Mouse (Mus musculus) neural tube, embryonic 10.5 days (tissue): Measurements from ENCODE around the gene Maml1.

Experiments used
- DNase-seq: peaks from one replicate; pipeline ENCODE4 v3.0.0-alpha.2; 2017; ENCODE audit warnings: low spot score; ENCODE audit errors: extremely low spot score

Gene Maml1

DNA sequence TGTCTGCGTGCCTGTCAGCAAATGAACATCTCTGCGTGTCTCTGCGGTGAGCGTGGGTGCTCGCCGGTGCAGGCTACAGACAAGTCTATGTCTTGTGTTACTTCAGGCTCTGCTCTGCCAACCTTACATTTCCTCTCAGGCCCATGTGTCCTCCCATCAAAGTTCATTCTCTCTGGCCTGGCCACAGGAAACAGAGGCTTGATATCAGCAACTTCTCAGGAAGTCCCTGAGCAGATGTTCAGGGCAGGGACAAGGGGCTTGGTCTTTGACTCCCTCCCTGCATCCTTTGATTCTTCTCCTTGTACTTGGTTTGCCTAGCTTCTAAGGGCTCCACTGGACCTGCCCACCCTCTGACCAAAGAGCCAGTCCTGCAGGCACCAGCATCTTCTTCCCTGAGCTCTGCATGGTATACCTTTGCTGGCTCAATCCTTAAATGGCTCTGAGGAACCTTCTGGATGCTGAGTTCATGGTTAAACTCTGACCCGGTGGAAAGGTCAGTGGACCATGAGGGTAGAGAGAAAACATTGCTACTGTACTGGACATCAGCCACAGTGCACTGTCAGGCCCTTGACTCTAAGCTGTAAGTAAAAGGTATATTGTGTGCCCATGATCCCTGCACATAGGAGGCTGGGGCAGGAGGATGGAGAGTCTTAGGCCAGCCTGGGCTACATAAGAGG, 51.7 kb downstream of the Maml1 start:
- DNase-seq: no peak

DNA sequence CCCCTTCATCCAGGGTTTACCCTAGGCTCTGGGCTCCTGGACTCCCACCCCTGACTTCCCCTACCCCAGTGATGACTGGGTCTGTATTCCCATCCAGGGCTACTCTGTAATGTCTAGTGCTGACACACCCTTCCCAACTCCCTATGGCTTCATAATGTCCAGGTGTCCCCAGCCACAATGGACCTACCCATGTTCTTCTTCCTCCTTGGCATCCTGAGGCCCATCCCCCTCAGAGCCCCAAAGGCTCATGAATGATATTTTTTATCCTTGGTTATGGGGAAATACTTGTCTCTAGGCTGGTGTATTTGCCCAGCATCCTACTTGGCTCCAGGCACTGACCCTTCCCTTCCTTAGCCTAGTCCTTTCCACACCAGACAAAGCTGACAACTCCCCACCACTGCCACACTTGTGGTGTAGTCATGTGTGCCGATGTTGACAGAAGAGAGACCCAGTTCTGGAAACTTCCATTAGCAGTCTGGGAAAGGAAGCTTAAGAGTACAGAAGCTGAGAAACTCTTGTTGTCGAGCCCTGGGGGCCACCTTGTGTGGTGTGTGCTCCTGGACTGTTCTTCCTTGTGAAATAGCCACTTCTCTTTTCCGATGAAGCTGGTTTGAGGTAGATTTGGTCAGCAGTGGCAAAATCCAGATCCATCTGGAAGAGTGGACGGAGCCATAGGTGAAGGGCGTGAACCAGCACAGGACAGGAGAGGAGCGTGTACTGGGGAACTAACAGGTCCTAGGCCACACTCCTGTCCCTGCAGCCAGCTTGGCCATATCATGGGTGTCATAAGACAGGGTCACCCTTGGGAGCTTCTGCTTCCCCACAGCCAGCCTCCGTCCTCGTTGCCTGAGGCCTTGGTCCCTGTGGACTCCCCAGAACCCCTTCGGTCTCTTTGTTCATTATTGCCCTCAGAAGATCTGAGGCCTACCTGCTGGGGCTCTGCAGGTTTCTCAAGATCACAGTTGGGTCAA, 53.0 kb downstream of the Maml1 start:
- no peak for DNase-seq

DNA sequence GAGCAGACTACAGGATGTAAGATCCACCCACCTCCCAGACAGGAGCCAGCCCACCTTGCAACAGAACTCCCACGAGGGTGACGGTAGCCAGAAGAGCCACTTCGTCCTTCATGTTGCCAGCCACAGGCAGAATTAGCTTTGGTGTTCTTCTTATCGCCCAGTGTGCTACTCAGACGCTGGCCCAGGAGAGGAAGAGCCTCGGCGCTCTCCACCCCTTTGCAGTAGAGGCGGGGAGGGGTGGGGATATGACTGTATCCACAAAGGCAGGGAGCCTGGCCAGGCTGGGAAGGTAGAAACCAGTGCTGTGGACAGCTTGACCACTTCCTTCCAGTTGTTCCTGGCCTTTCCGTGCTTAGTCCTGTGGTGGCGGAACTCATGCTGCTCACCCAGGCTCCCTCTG, 53.8 kb downstream of the Maml1 start, which contains the start of gene Ltc4s:
Gene Ltc4s (minus strand): TSS at position 293 of the 400 bp plus-strand sequence.
- no peak for DNase-seq

DNA sequence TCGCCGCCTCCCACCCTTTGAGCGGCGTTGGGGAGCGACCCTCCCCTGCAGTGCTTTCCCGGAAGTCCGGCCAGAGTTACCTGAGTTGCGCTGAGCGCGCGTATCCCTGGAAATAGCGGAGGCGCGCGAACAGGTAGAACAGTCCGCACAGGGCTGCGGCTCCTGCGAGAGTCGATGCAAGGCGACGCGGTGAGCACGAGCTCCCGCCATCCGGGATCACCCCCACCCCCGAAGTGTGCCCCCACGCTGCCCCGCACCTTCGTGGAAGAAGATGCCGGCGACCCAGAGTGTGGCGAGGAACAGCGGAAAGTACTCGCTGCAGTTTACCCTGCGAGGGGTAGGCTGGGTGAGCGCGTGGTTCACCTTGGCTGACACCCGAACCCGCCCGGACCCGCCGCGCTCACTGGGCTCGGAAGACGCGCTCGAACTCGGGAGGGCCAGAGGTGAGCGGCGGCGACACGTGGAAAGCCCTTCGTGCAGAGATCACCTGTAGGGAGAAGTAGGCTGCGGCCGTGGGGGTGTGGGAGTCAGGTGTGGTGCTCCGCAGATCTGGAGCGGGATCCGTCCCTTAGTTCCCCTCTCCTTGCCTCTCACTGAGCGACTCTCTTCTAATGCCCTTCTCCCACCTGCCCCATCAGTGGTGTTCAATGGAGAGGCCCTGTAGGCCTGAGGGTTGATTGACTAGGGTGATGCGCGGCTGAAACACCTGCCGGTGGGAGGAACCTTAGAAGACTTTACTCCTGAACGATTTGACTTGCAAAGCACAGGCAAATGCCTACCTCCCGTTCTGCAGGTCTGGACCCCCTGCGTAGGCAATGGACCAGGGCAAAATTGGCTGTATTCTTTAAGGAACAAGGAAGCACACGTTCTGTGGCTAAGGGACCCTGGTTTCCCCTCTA, 54.9 kb downstream of the Maml1 start:
- no peak for DNase-seq

DNA sequence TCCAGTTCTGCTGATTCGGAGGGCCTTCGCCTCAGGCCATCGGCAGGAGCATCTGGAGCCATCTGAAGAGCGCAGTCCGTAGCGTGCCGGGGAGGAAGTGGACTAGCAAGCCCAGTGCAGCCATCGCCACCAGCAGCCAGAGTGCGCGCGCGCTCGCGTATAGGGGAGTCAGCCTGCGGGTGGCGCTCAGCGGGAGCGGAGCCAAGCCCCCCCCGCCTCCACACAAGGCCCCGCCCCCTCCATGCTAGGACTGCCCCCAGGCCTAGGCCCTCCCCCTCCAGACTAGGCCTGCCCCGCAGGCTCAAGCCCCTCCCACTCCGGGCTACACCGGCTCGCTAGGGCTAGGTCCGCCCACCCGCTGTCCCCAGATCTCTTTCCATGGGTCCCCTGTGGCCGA, 55.6 kb downstream of the Maml1 start:
- DNase-seq: peak; percentile 82

DNA sequence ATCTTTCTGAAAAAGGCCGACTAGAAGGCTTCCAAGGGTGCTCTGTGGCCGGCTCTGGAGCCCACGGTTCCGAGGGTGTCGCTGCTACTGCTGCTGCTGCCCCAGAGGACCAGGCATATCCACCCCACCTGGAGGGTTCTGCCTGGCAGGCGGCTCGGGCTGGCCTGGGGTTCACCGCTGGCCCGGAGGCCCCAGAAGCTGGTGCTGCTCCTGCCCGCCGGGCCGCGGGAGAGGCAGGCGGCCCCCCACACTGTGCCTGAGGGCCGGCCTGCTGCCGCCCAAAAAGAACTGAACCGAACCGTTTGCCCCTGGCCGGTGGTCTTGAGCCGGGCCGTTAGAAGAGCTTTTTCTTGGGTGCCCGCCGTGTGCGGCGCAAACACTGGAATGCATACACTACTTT, 57.5 kb downstream of the Maml1 start:
- no peak for DNase-seq

DNA sequence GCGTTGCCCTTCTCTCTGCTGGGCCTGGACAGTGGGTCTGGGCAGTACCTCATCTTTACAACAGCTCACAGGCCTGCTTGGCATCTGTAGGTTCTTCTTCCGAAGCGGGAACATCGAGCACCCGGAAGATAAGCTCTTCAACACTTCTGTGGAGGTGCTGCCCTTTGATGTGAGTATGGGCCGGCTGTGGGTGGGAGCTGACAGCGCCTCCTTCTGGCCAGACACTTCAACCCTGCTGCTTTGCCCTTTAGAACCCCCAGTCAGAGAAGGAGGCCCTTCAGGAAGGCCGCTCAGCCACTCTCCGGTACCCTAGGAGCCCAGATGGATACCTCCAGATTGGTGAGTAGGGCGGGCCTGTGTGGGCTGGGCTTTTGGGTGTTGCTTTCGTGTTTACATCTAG, 58.1 kb downstream of the Maml1 start:
- DNase-seq: no peak

DNA sequence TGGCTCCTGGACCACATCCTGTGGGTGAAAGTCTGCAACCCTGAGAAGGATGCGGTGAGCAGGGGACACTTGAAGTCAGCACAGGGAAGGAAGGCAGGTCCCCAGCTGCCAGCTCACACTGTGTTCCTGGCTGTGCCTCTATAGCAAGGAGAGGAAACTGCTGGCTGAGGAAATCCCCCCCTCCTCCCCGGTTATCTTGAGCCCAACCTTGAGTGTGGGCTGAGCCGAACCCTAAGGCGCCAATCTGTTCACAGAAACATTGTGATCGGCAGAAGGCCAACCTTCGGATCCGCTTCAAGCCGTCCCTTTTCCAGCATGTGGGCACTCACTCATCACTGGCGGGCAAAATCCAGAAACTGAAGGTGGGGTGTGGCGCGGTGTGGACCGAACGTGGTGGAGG, 59.1 kb downstream of the Maml1 start:
- DNase-seq: no peak

DNA sequence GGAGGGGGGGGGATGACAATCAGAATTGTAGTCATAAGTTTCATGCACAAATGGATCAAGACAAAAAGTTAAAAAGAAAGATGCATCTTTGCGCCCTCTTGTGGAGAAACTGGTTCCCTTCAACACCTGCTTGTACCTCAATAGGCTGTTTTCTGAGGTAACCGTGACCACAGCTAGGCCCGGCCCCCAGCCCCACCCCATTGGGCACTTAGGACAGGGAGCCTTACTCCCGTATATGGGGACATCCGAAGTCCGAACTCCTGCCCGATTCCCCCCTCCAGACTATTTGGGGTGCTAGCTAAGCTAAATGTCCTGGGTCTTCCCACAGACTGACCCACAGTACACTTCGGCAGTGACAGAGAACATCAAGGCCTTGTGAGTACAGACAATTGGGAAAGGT, 60.7 kb downstream of the Maml1 start:
- DNase-seq: peak; percentile 56

DNA sequence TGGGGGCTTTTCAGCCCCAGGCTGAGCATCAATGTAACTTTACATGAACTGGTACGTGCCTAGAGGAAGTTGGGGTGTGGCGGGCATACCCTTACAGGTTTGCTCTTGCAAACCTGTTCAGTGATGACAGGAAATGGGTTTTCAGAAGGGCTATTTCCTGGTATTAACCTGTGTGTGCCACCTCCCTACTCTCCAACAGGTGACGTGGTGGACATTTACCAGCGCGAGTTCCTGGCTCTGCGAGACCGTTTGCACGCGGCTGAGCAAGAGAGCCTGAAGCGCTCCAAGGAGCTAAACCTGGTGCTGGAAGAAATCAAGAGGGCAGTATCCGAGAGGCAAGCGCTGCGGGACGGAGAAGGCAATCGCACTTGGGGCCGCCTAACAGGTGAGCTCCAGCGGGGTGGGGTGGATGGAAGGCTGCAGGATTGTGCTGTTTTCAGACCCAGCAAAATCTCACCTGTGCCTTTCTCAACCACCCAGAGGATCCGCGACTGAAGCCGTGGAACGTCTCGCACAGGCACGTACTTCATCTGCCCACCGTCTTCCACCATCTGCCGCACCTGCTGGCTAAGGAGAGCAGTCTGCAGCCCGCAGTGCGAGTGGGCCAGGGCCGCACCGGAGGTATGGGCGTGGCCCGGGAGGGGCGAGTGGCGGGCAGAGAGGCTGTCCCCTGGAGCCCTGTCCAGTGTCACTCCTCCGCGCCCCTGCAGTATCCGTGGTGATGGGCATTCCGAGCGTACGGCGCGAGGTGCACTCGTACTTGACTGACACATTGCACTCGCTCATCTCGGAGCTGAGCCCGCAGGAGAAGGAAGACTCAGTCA, 61.4 kb downstream of the Maml1 start:
- DNase-seq: no peak

DNA sequence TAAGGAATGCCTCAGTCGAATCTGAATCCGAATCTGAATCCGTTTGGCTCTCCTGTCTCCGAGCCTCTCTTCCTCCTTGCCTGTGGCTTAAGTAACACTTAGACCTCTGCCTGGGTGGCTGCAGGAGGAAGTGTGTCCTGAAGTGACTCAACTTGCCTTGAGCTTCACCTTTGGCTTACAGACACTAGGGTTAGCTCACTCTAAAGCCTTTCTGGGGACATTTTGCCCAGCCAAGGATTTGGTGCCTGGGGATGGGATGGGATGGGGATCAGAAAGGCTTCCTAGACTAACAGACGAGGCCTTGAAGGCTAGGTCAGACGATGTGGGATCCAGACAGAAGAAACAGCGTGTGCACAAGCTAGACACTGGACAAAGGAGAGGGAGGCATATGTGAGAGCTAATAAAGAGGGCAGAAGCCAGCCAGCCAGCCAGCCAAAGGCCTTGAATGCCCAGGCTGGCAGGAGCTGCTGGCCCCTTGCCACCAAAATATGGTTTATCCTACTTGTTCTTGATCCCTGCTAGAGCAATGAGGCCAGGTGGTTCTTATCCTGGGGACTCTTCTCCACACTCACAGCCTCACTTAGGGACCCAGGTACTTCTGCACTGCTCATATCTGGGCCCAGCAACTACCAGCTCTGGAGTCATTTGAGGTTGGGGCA, 62.7 kb downstream of the Maml1 start:
- DNase-seq: no peak

DNA sequence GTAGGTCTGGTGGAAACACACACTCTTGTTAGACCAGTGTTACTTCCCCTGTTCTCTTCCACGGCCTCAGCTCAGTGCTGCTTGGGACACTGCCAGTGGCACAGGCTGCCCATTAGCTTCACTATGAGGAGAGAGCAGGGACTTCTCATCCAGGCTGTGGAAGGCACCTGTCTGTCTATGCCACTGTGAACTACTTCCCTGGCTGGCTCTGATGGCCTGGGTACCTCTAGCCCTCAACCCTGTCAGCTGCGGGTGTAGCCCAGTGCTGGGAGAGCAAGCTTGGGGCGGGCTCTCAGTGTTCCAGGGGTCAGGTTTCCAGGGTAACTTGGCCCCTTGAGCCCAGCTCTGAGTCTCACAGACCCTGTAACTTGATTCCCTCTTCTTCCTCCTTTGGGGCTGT, 63.3 kb downstream of the Maml1 start:
- DNase-seq: no peak

DNA sequence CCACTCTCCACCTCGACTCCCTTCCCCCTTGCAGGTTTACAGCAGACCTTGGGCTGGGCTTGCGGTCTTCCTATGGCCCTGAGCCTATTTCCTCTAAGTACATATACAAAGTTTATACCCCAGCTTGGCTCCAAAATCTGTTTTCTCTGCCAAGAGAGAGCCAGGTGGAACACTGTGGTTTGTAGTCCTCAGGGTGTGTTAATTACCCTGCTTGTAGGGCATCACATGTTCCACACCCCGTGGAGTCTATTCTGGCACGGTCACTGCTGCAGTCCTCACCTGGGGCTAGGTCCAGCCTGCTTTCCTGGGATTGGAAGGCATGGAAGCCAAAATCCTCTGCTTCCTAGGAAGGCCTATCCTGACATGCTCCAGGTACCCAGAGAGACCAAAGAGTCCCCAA, 64.4 kb downstream of the Maml1 start:
- DNase-seq: no peak

DNA sequence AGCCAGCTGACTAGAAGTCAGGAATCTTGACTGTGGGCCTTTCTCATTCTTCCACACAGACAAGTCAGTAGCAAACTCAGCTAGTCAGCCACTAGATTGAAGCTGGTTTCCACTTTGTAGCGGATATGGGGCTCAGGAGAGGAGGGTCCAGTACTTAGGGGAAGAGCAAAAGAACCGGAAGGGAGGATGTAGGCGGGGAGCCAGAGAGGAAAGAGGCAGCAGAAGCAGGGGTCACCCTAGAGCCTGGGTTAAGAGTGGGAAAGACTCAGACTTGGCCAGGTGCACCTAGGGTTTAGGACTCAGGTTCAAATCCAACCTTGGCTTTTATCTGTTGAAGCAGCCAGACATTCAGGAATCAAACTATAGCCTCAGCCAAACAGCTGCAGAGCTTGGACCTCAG, 64.9 kb downstream of the Maml1 start:
- no peak for DNase-seq

DNA sequence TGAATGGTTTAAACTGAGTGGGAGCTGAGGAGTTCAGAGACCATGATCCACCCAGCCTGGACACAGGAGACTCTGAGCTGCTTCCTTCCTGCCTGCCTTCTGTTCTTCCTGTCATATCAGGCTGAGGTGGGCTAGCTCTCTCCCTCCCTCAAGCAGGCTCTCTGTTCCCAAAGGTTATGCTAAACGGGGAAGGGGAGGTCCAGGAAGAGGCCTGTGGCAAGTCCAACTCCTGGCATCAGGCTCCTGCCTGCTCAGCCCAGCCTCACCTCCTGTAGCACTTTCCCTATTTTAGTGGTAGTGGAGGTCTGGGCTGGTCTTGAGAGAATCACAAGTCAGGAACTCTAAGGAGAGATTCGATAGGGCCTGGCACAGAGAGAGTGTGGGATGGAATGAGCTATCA, 65.7 kb downstream of the Maml1 start:
- DNase-seq: no peak

DNA sequence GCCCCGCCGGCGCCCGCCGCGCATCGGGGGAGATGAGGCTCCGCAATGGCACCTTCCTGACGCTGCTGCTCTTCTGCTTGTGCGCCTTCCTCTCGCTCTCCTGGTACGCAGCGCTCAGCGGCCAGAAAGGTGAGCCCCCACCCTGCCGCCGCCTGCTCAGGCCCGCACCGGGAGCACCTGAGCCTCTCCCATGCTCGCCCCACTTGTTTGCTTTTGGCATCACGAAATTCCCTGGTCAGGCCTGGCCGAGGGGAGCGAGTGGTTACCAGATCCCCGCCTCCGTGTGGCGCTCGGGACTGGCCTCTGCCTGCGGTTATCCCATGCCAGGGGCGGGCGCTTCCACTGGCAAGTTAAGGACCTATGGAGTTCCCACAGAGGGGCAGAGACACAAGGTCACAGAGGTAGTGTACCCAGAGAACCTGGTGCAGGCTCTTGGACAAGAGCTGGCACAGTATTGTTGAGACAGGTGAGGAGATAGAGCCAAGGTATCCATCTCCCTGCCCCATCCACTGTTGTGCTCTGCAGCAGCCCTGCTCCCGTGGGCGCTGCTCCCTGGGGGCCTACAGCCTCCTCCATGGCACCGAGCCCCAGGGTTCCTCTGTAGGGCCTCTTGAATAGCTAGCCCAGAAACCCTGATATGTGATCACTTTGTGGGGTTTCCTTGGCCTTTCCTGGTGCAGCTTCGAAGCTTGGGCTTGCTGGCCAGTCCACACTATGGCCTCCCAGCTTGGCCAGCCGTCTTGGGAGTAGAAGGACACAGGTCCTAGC, 66.3 kb downstream of the Maml1 start:
- peak; percentile 74 for DNase-seq

DNA sequence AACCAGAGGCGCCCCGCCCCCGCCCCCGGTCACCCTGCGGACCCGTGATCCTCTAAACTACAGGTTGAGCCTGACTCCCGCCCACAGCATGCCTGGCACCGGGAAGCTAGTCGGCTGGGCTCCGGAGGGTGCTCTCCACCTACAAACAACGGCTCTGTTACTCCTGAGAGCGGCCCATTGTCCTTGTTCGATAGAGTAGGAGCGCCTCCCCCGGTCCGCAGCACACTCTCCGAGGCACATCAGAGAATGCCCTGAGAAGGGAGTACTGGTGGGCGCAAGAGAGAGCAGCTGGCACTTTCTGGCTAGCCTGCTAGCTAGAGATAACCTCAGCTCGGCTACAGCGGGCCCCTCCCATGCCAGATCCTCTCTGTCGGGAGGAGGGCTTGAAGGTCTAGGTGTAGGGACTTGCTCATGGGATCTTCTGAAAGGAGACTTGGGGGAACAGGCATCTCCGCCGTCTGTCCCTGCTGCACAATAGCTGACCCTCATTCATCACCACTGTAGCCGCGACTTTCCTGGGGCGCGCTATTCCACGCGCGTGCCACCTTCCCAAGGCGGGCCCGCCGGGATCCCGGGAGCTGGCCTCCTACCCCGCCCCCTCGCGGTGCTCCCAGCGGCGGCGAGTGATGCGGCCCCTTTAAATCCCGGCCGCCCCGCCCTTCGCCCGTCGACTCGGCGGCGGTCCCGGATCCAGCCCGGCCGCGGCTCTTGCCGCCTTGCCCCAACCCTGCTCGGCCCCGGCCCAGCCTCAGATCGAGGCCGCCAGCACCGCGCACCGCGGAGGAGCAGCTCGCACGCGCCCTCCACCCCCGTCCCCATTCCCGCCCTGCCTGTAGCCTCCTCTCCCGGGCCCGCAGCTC, 67.2 kb downstream of the Maml1 start:
- DNase-seq: peak; percentile 86
